Mouse (Mus musculus) C2C12 (cell line): ENCODE results near the gene Ptpn5. TPM values are rescaled to one million over a fixed set of nuclear protein-coding genes. Genes with fewer than 3 reads are reported as not detected.

Experiments used
- H3K27me3 ChIP-seq: one replicate; pipeline ENCODE4 v1.6.1; 2011; ENCODE audit not compliant: control insufficient read depth, insufficient read depth, insufficient read length
- H3K36me3 ChIP-seq: one replicate; pipeline ENCODE4 v1.6.1; 2011; ENCODE audit not compliant: control insufficient read depth, insufficient read depth
- H3K4me3 ChIP-seq: one replicate; pipeline ENCODE4 v1.5.1; 2011; ENCODE audit warnings: mild to moderate bottlenecking, control low read depth; ENCODE audit not compliant: poor library complexity, insufficient read depth, severe bottlenecking
- H3K79me2 ChIP-seq: one replicate; pipeline ENCODE4 v1.6.1; 2011; ENCODE audit not compliant: control insufficient read depth, insufficient read depth
- H3K79me3 ChIP-seq: one replicate; pipeline ENCODE4 v1.6.1; 2011; ENCODE audit warnings: low read depth, control low read depth
- H3ac ChIP-seq: one replicate; pipeline ENCODE3; 2011; ENCODE audit warnings: low read depth; ENCODE audit not compliant: control insufficient read depth, insufficient read length
- CEBPB ChIP-seq: IDR thresholded peaks from one replicate; pipeline ENCODE4 v1.6.1; 2011; ENCODE audit warnings: low read depth, mild to moderate bottlenecking, control low read depth, moderate library complexity
- CTCF ChIP-seq: IDR thresholded peaks from one replicate; pipeline ENCODE4 v1.5.1; 2011; ENCODE audit not compliant: control insufficient read depth, insufficient read depth, insufficient read length
- FOSL1 ChIP-seq: IDR thresholded peaks from one replicate; pipeline ENCODE4 v1.8.0; 2011; ENCODE audit warnings: mild to moderate bottlenecking, low read length; ENCODE audit not compliant: poor library complexity, insufficient read depth, severe bottlenecking
- MAX ChIP-seq: IDR thresholded peaks from one replicate; pipeline ENCODE4 v1.6.1; 2011; ENCODE audit warnings: mild to moderate bottlenecking, control low read depth
- MYOD1 ChIP-seq: IDR thresholded peaks from one replicate; pipeline ENCODE4 v1.6.1; 2011; ENCODE audit warnings: low read depth; ENCODE audit not compliant: control insufficient read depth, insufficient read length
- MYOG ChIP-seq: IDR thresholded peaks from one replicate; pipeline ENCODE4 v1.6.1; 2011; ENCODE audit not compliant: control insufficient read depth, insufficient read length; ENCODE audit errors: extremely low read depth
- USF1 ChIP-seq: IDR thresholded peaks from one replicate; pipeline ENCODE4 v1.6.1; 2011; ENCODE audit warnings: low read depth, mild to moderate bottlenecking, control low read depth, moderate library complexity
- polyA plus RNA-seq: library from polyadenylated mRNA; unstranded; fragments of >200 nt; fragmentation: generic; extraction: Trizol; gene quantifications from one replicate; pipeline ENCODE4 v1.2.1, GENCODE M21; 2012; ENCODE audit warnings: missing spikeins

Gene Ptpn5
- polyA plus RNA-seq, 1 experiment, result 0.16 TPM

GRCm38 (mm10) chr7:47052276-47052675, 81.2 kb downstream of the Ptpn5 start:
- no peaks in the 10 kb centered on the region for H3K79me2 ChIP-seq
- H3K79me3 ChIP-seq, result no peaks in the 10 kb centered on the region
- no peaks in the 10 kb centered on the region for H3K36me3 ChIP-seq
- H3ac ChIP-seq, result no peak overlapping the region
- H3K4me3 ChIP-seq, result no peak overlapping the region
- TF ChIP-seq CTCF, result no peak
- no peaks in the 10 kb centered on the region for H3K27me3 ChIP-seq

DNA sequence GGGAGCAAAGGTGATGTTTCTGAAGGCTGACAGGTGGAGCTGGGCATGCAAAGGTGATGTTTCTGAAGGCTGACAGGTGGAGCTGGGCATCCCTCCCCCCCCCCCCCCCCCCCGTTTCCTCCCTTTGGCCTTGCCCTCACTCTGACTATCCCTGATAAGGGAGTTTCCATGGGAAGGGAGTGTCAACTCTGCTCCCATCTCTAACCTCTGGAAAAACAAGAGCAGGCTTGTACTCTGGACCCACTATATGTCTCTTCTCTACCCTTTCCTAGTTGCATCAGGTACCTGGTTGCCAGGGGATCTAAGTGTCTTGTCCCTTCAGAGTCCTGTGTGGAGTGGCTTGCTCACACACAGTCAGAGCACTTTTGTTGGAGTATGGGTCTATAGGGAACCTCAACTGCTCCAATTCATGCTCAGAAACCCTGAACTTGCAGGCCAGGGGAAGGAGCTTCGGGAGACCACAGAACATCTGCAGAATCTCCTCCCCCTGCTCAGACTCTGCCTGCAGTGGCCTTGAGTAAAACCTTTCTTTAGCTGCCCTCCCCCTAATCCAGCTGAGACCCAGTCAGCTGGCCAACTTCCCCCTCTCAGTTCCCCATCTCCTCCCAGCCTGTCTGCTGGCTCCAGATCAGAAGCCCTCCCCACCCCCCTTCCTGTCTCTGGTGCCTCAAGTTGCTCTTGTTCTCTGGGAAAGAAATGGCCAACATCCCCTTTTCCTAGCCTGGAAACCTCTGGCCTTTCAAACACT, 81.9 kb downstream of the Ptpn5 start:
- no peak for TF ChIP-seq USF1
- TF ChIP-seq MYOD1, result no peak
- no peak for TF ChIP-seq MYOG
- no peak for TF ChIP-seq FOSL1
- TF ChIP-seq CEBPB, result no peak
- TF ChIP-seq CTCF, result no peak
- no peak for TF ChIP-seq MAX
- no peaks in the 10 kb centered on the region for H3K36me3 ChIP-seq
- H3ac ChIP-seq, result no peak overlapping the region
- no peak overlapping the region for H3K4me3 ChIP-seq
- H3K27me3 ChIP-seq, result no peaks in the 10 kb centered on the region
- H3K79me2 ChIP-seq, result no peaks in the 10 kb centered on the region
- no peaks in the 10 kb centered on the region for H3K79me3 ChIP-seq

DNA sequence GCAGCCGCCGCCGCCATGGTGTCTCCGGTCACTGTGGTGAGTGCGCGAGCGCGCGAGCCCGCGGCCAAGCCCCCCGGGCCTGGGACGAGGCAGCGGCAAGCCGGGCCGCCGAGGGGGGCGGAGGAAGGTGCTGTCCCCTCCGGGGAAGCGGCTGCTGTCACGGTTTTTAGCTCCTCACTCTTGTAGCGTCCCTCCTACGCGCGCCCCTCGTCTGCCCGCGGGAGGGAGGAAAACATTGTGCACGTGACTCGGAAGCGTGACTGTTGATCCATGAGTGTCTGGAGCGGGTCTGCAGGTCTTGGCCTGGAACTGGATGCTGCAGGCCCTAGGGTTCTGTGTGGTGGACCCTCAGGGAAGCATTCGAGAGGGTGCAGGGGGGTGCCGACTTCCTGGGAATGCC, 82.7 kb downstream of the Ptpn5 start:
- TF ChIP-seq MAX, result no peak
- peak; percentile 83 for TF ChIP-seq USF1

GRCm38 (mm10) chr7:47050366-47050765, 83.1 kb downstream of the Ptpn5 start, which contains the start of gene Tmem86a:
Tmem86a (plus strand) TSS chr7:47050601.
- Histone ChIP-seq H3ac (peak within 1 kb of the TSS; percentile 77), H3K79me3 (no peaks in the 10 kb centered on the region), H3K36me3 (no peaks in the 10 kb centered on the region), H3K79me2 (no peaks in the 10 kb centered on the region), H3K27me3 (no peaks in the 10 kb centered on the region), H3K4me3 (peak within 1 kb of the TSS; percentile 34)
- TF ChIP-seq FOSL1 (no peak), USF1 (no peak), CTCF (no peak), CEBPB (no peak), MYOG (no peak), MYOD1 (no peak), MAX (no peak)

More for the DNA sequence above, 82.7 kb downstream of the Ptpn5 start:
- Histone ChIP-seq H3ac (peak overlapping the region; percentile 77), H3K79me2 (no peaks in the 10 kb centered on the region), H3K79me3 (no peaks in the 10 kb centered on the region), H3K4me3 (peak overlapping the region; percentile 34), H3K36me3 (no peaks in the 10 kb centered on the region), H3K27me3 (no peaks in the 10 kb centered on the region)

DNA sequence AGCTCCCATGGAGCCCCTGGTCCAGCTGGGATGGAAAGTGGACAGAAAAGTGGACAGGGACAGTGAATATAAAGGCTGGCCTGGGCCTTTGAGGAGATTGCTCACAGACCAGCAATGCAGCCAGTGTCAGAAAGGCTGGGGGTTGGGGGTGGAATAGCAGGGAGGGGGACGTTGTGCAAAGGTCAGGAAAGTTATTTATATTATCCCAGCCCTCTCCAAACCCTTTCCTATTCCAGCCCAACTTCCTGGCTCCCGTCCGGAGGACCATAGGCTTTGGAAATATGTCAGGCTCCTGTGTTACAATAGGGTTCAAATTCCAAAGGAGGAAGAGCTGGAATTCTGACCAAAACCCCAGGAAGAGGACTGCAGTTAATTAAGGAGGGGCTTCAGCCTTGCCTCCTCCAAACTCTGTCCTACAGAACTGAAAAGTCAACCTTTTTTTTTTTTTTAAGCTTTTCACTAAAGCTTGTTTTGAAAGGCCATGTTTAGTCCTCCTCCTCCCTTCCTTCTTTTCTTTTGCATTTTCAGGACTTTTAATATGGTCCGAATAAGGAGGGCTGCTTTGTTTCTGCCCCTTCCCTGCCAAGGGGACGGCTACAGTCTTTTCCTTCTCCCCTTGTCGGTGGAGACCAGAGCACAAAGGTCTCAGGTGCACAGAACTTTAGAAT, 90.5 kb downstream of the Ptpn5 start:
- no peak for TF ChIP-seq MYOG
- TF ChIP-seq CEBPB, result no peak
- TF ChIP-seq CTCF, result no peak
- no peak for TF ChIP-seq MYOD1
- TF ChIP-seq MAX, result no peak
- no peaks in the 10 kb centered on the region for H3K79me2 ChIP-seq

DNA sequence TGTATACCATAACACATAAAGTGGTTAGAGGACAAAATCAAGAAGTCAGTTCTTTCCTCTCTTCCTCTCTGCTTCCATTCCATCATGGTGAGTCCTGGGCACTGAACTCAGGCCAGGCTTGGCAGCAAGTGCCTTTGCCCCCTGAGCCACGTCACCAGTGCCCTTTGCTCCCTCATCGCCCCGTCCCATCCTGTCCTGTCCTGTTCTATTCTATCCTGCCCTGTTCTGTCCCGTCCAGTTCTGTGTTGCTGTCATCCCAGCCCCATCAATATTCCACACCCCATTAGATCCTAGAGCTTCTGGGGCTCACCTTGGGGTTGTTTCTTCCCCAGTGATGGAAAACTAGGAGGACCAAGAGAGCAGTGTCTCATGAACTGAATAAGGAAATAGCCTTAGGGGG, 91.4 kb downstream of the Ptpn5 start:
- TF ChIP-seq CTCF (no peak), USF1 (no peak), MYOD1 (no peak), MYOG (no peak), FOSL1 (no peak), CEBPB (no peak), MAX (no peak)

More for the DNA sequence above, 90.5 kb downstream of the Ptpn5 start:
- Histone ChIP-seq H3K27me3 (no peaks in the 10 kb centered on the region), H3K4me3 (no peak overlapping the region), H3ac (no peak overlapping the region), H3K36me3 (no peaks in the 10 kb centered on the region), H3K79me3 (no peaks in the 10 kb centered on the region)

More for the DNA sequence above, 91.4 kb downstream of the Ptpn5 start:
- no peaks in the 10 kb centered on the region for H3K79me2 ChIP-seq
- H3K4me3 ChIP-seq, result no peak overlapping the region
- no peak overlapping the region for H3ac ChIP-seq
- no peaks in the 10 kb centered on the region for H3K36me3 ChIP-seq
- no peaks in the 10 kb centered on the region for H3K27me3 ChIP-seq
- no peaks in the 10 kb centered on the region for H3K79me3 ChIP-seq
